Mouse (Mus musculus) olfactory bulb, adult 2 months (tissue): ENCODE results near the gene Henmt1.
A peak's percentile ranks its signal among the peaks of the same experiment; 100 is the strongest.

Experiments used
- CTCF ChIP-seq: fragments of 200-500 bp; IDR thresholded peaks from 2 replicates; pipeline ENCODE4 v1.5.1; 2012; ENCODE audit warnings: low read depth, mild to moderate bottlenecking, low read length, moderate library complexity; ENCODE audit not compliant: insufficient read depth
- POLR2A ChIP-seq: fragments of 200-500 bp; IDR thresholded peaks from 2 replicates; pipeline ENCODE4 v1.6.1; 2012; ENCODE audit warnings: mild to moderate bottlenecking, low read depth, low read length, moderate library complexity; ENCODE audit not compliant: insufficient read depth

GRCm38 (mm10) chr3:108911548-108912413 is 27.9 kb upstream of the Henmt1 start, which contains the start of gene Prpf38b:
- TF ChIP-seq CTCF: no peak
- TF ChIP-seq POLR2A: peak; percentile 87
